Mouse (Mus musculus): ENCODE measurements around the gene Dock9. TPM values are rescaled to one million over a fixed set of nuclear protein-coding genes. Genes with fewer than 3 reads are reported as not detected.

Dock9 gene
- polyA plus RNA-seq, 1 experiment from 2014 or later: 5.4 TPM

- Histone ChIP-seq H3K4me1 (peaks cover 15% of the 10 kb centered on the region), H3K4me2 (replicated peaks) (no peak overlapping the region), H3K9ac (no peak overlapping the region), H3K9me3 (no peaks in the 10 kb centered on the region), H3K36me3 (peaks cover 5% of the 10 kb centered on the region; the same call in 1 of the 2 replicates), H3K27ac (no peak overlapping the region), H3K27me3 (peaks cover 5% of the 10 kb centered on the region; the same call in 1 of the 2 replicates), H3K4me3 (no peak overlapping the region)
- ATAC-seq (ENCODE audit: low FRiP score, low read depth): no peak
- 73% methylated on average over 5 of the region's 5 CpGs for WGBS
Observed at GRCm38 (mm10) chr14:121552586-121552985, 245.1 kb downstream of the Dock9 start.

GRCm38 (mm10) chr14:121549834-121550233, 247.8 kb downstream of the Dock9 start:
- no peak for ATAC-seq (ENCODE audit: low FRiP score, low read depth)
- peaks cover 5% of the 10 kb centered on the region; the same call in 1 of the 2 replicates for H3K27me3 ChIP-seq
- no peak overlapping the region for H3K4me3 ChIP-seq
- H3K9ac ChIP-seq: no peak overlapping the region
- H3K27ac ChIP-seq: no peak overlapping the region
- no peaks in the 10 kb centered on the region for H3K9me3 ChIP-seq
- WGBS: 72% methylated on average over 6 of the region's 6 CpGs
- no peak overlapping the region for H3K4me2 ChIP-seq (replicated peaks)
- H3K4me1 ChIP-seq: peaks cover 11% of the 10 kb centered on the region
- H3K36me3 ChIP-seq: peaks cover 5% of the 10 kb centered on the region; the same call in 1 of the 2 replicates

- H3K9ac ChIP-seq: no peak overlapping the region
- no peak overlapping the region for H3K4me2 ChIP-seq (replicated peaks)
- H3K36me3 ChIP-seq: peaks cover 8% of the 10 kb centered on the region; the same call in 1 of the 2 replicates
- WGBS: 45% methylated on average over 7 of the region's 7 CpGs
- H3K9me3 ChIP-seq: no peaks in the 10 kb centered on the region
- H3K27ac ChIP-seq: no peak overlapping the region
- no peak overlapping the region for H3K4me3 ChIP-seq
- H3K4me1 ChIP-seq: peaks cover 11% of the 10 kb centered on the region
- no peak for ATAC-seq (ENCODE audit: low FRiP score, low read depth)
- peaks cover 5% of the 10 kb centered on the region; the same call in 1 of the 2 replicates for H3K27me3 ChIP-seq
Observed at GRCm38 (mm10) chr14:121547745-121548144, 249.9 kb downstream of the Dock9 start.

- H3K4me2 ChIP-seq (replicated peaks): no peak overlapping the region
- no peaks in the 10 kb centered on the region for H3K9me3 ChIP-seq
- WGBS: 69% methylated on average over 5 of the region's 5 CpGs
- no peak overlapping the region for H3K9ac ChIP-seq
- peaks cover 11% of the 10 kb centered on the region for H3K4me1 ChIP-seq
- no peak overlapping the region for H3K4me3 ChIP-seq
- H3K27ac ChIP-seq: no peak overlapping the region
- peak; percentile 80 for ATAC-seq (ENCODE audit: low FRiP score, low read depth)
- peaks cover 8% of the 10 kb centered on the region; the same call in 1 of the 2 replicates for H3K36me3 ChIP-seq
- H3K27me3 ChIP-seq: peaks cover 5% of the 10 kb centered on the region; the same call in 1 of the 2 replicates
Observed at GRCm38 (mm10) chr14:121546621-121547020, 251.0 kb downstream of the Dock9 start.

GRCm38 (mm10) chr14:121545551-121546331, 251.9 kb downstream of the Dock9 start:
- WGBS: 87% methylated on average over 14 of the region's 14 CpGs
- no peak for ATAC-seq (ENCODE audit: low FRiP score, low read depth)
- Histone ChIP-seq H3K27ac (no peak overlapping the region), H3K4me2 (replicated peaks) (no peak overlapping the region), H3K9ac (no peak overlapping the region), H3K4me3 (no peak overlapping the region), H3K4me1 (peaks cover 11% of the 10 kb centered on the region), H3K27me3 (peaks cover 5% of the 10 kb centered on the region; the same call in 1 of the 2 replicates), H3K36me3 (peaks cover 8% of the 10 kb centered on the region; the same call in 1 of the 2 replicates), H3K9me3 (no peaks in the 10 kb centered on the region)

GRCm38 (mm10) chr14:121541262-121541661, 256.4 kb downstream of the Dock9 start:
- Histone ChIP-seq H3K27ac (no peak overlapping the region), H3K4me2 (replicated peaks) (no peak overlapping the region), H3K4me3 (no peak overlapping the region), H3K27me3 (no peaks in the 10 kb centered on the region), H3K4me1 (no peaks in the 10 kb centered on the region), H3K9me3 (peaks cover 7% of the 10 kb centered on the region), H3K36me3 (0 out of 2 replicates have a peak, but pooled peaks cover 3% of the 10 kb centered on the region), H3K9ac (no peak overlapping the region)
- whole genome bisulfite sequencing: 52% methylated on average over 7 of the region's 7 CpGs
- no peak for ATAC-seq (ENCODE audit: low FRiP score, low read depth)

- no peak overlapping the region for H3K4me2 ChIP-seq (replicated peaks)
- H3K4me3 ChIP-seq: no peak overlapping the region
- peaks cover 7% of the 10 kb centered on the region for H3K9me3 ChIP-seq
- no peak overlapping the region for H3K27ac ChIP-seq
- H3K4me1 ChIP-seq: no peaks in the 10 kb centered on the region
- 85% methylated on average over 3 of the region's 3 CpGs for WGBS
- no peaks in the 10 kb centered on the region for H3K27me3 ChIP-seq
- H3K9ac ChIP-seq: no peak overlapping the region
- ATAC-seq (ENCODE audit: low FRiP score, low read depth): no peak
- H3K36me3 ChIP-seq: no peaks in the 10 kb centered on the region
Observed at GRCm38 (mm10) chr14:121534501-121534900, 263.1 kb downstream of the Dock9 start.

- Histone ChIP-seq H3K9ac (no peak overlapping the region), H3K4me2 (replicated peaks) (no peak overlapping the region), H3K4me1 (no peaks in the 10 kb centered on the region), H3K4me3 (no peak overlapping the region), H3K36me3 (no peaks in the 10 kb centered on the region), H3K27ac (no peak overlapping the region), H3K9me3 (no peaks in the 10 kb centered on the region), H3K27me3 (no peaks in the 10 kb centered on the region)
- WGBS: 78% methylated on average over 9 of the region's 9 CpGs
- no peak for ATAC-seq (ENCODE audit: low FRiP score, low read depth)
Observed at GRCm38 (mm10) chr14:121530853-121531252, 266.8 kb downstream of the Dock9 start.

GRCm38 (mm10) chr14:121527883-121528282, 269.8 kb downstream of the Dock9 start:
- H3K27ac ChIP-seq: no peak overlapping the region
- no peak for ATAC-seq (ENCODE audit: low FRiP score, low read depth)
- H3K4me1 ChIP-seq: no peaks in the 10 kb centered on the region
- WGBS: 83% methylated on average over 3 of the region's 3 CpGs
- no peaks in the 10 kb centered on the region for H3K27me3 ChIP-seq
- H3K36me3 ChIP-seq: no peaks in the 10 kb centered on the region
- H3K4me3 ChIP-seq: no peak overlapping the region
- H3K4me2 ChIP-seq (replicated peaks): no peak overlapping the region
- no peaks in the 10 kb centered on the region for H3K9me3 ChIP-seq
- no peak overlapping the region for H3K9ac ChIP-seq

- 79% methylated on average over 1 of the region's 1 CpGs for WGBS
- no peaks in the 10 kb centered on the region for H3K4me1 ChIP-seq
- H3K4me3 ChIP-seq: no peak overlapping the region
- H3K27ac ChIP-seq: no peak overlapping the region
- no peaks in the 10 kb centered on the region for H3K27me3 ChIP-seq
- no peak overlapping the region for H3K9ac ChIP-seq
- no peaks in the 10 kb centered on the region for H3K9me3 ChIP-seq
- H3K36me3 ChIP-seq: no peaks in the 10 kb centered on the region
- no peak overlapping the region for H3K4me2 ChIP-seq (replicated peaks)
- ATAC-seq (ENCODE audit: low FRiP score, low read depth): no peak
Observed at GRCm38 (mm10) chr14:121527201-121527600, 270.4 kb downstream of the Dock9 start.

- ATAC-seq (ENCODE audit: low FRiP score, low read depth): no peak
- no peak overlapping the region for H3K4me3 ChIP-seq
- peaks cover 5% of the 10 kb centered on the region; the same call in 1 of the 2 replicates for H3K27me3 ChIP-seq
- no peak overlapping the region for H3K27ac ChIP-seq
- 75% methylated on average over 4 of the region's 4 CpGs for WGBS
- no peak overlapping the region for H3K9ac ChIP-seq
- H3K4me2 ChIP-seq (replicated peaks): no peak overlapping the region
- peaks cover 7% of the 10 kb centered on the region; the same call in 1 of the 2 replicates for H3K4me1 ChIP-seq
- H3K36me3 ChIP-seq: no peaks in the 10 kb centered on the region
- no peaks in the 10 kb centered on the region for H3K9me3 ChIP-seq
Observed at GRCm38 (mm10) chr14:121521709-121522108, 275.9 kb downstream of the Dock9 start.

- H3K4me3 ChIP-seq: no peak overlapping the region
- no peak overlapping the region for H3K27ac ChIP-seq
- no peaks in the 10 kb centered on the region for H3K36me3 ChIP-seq
- peaks cover 11% of the 10 kb centered on the region for H3K27me3 ChIP-seq
- H3K9ac ChIP-seq: no peak overlapping the region
- no peak overlapping the region for H3K4me2 ChIP-seq (replicated peaks)
- 83% methylated on average over 5 of the region's 5 CpGs for WGBS
- H3K4me1 ChIP-seq: peaks cover 7% of the 10 kb centered on the region; the same call in 1 of the 2 replicates
- H3K9me3 ChIP-seq: no peaks in the 10 kb centered on the region
- no peak for ATAC-seq (ENCODE audit: low FRiP score, low read depth)
Observed at GRCm38 (mm10) chr14:121516881-121517280, 280.8 kb downstream of the Dock9 start.

Data from limb, embryonic 13.5 days (tissue).